Mouse (Mus musculus) liver, adult 2 months (tissue): ENCODE measurements around the gene Npat.

Experiments
- CTCF ChIP-seq: fragments of 200-500 bp; IDR thresholded peaks from 2 replicates; pipeline ENCODE4 v1.5.1; 2011; ENCODE audit warnings: low read depth, low read length, control low read depth
- POLR2A ChIP-seq: fragments of 200-500 bp; IDR thresholded peaks from 2 replicates; pipeline ENCODE4 v1.6.1; 2011; ENCODE audit warnings: low read length, control low read depth; ENCODE audit not compliant: insufficient read depth; ENCODE audit errors: extremely low read depth

- TF ChIP-seq CTCF (no peak), POLR2A (no peak)
Observed at GRCm38 (mm10) chr9:53508053-53508452, 28.8 kb upstream of the Npat start.
